In the genomic region with DNA sequence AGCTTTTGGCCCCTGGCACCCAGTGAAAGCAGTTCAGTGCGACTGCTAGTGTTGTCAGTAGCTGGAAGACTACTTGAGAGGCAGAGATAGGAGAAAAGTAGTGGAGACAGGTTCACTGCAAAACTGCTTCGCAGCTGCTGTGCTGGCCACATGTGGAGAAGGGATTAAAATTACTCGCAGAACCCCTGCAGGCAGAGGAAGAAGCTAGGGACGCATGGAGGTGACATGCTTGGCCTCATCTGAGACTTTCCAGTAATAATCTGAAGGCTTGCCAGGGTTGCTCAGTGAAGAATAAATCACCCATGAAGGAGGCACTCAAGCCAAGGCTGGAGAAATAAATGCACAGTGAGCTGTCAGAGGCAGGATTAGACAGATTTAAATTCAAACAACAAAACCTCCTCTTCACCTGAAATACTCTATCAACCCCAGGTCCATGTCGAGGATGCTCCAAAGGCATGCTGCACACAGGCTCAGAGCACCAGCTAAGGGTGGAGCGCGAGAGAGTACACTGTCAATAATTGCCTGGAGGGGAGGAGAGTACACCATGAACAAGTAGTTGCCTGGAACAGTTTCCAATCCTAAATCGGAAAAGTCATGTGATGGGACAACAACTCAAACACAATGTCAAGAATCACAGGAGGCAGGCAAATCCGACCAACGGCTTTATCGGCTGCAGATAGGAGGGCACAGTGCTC, we compare ENCODE assay signal across 13 mouse cellular contexts. TPM values are rescaled to one million over a fixed set of nuclear protein-coding genes. Genes with fewer than 3 reads are reported as not detected.
A peak's percentile ranks its signal among the peaks of the same experiment; 100 is the strongest.
DNase-seq lines count a peak whose midpoint lies in the region; ATAC-seq and TF ChIP-seq lines count a peak whose summit lies in the region.
"Had no signal": no experiment of that assay in that cellular context is flagged by ENCODE, and none has a peak within 500 bp of the region (broad histone marks: within the 10 kb centered on the region; RNA-seq: fewer than 3 reads in every experiment).

No protein-coding gene starts in this region.

- WGBS in kidney, adult 2 months = 34% methylated on average over 11 of the region's 11 CpGs

- no peak for TF ChIP-seq CTCF in kidney, adult 2 months (conservative IDR thresholded peaks at IDR 0.05; ENCODE audit: insufficient read depth, insufficient read length, low read depth, low read length)

- H3K4me1 ChIP-seq in kidney, adult 2 months (ENCODE audit: control insufficient read depth, insufficient read depth, low read length) = no peaks in the 10 kb centered on the region
- H3K4me1 ChIP-seq: intestine, embryonic 15.5 days; midbrain, embryonic 12.5 days had no signal

- no peak for ATAC-seq in erythroblast, adult 5-6 weeks (replicated peaks; ENCODE audit: low FRiP score, poor library complexity, severe bottlenecking)
- ATAC-seq: forebrain, embryonic 16.5 days; intestine, embryonic 15.5 days had no signal

- peak; percentile 13 to 83 for DNase-seq in adrenal gland, adult (ENCODE audit: inconsistent age in 2 of 2, low spot score in 1 of 2)
- DNase-seq in adrenal gland, postnatal 4 days (ENCODE audit: low spot score in 2 of 2) = no peak
- DNase-seq in kidney, adult 2 months = peak; percentile 71
- no peak for DNase-seq in kidney, postnatal 14 days
- DNase-seq in adrenal gland, postnatal 10 days = peak; percentile 38
- peak; percentile 44 to 46 for DNase-seq in cerebellum, postnatal 25 days
- no peak for DNase-seq in natural killer cell, adult 2 months (ENCODE audit: low spot score in 2 of 2)
- DNase-seq: gastrocnemius, postnatal 25 days; liver had no signal

- TF ChIP-seq POLR2A in kidney, adult 2 months (IDR thresholded peaks at IDR 0.05; ENCODE audit: low read depth, low read length) = no peak

- H3K27ac ChIP-seq in kidney, adult 2 months (ENCODE audit: insufficient read depth, low read depth, low read length) = no peak overlapping the region
- H3K27ac ChIP-seq: intestine, embryonic 15.5 days; midbrain, embryonic 12.5 days had no signal

- no peaks in the 10 kb centered on the region for H3K36me3 ChIP-seq in kidney, adult 2 months (ENCODE audit: control insufficient read depth, insufficient read depth, low read length)
- H3K36me3 ChIP-seq: intestine, embryonic 15.5 days; midbrain, embryonic 12.5 days had no signal

- no peaks in the 10 kb centered on the region for H3K27me3 ChIP-seq in kidney, adult 2 months (replicated peaks; ENCODE audit: control insufficient read depth, insufficient read depth, low read length)
- H3K27me3 ChIP-seq: intestine, embryonic 15.5 days; midbrain, embryonic 12.5 days had no signal

- no peak overlapping the region for H3K4me3 ChIP-seq in kidney, adult 2 months (ENCODE audit: insufficient read depth, low read depth, low read length)
- H3K4me3 ChIP-seq: intestine, embryonic 15.5 days; midbrain, embryonic 12.5 days had no signal

RNA-seq across cellular contexts. Expression of a gene that starts 32.7 kb away (rescaled TPM):
- 10 to 100 TPM; 27.9 to 31.7 TPM for total RNA-seq in adrenal gland, postnatal 4 days (2021)
- 251 and 265 TPM in 2 replicates for polyA plus RNA-seq in kidney, adult 2 months (2012; rRNA removed)
- total RNA-seq in adrenal gland, postnatal 10 days (2021) = 10 to 100 TPM; 16.6 to 17.0 TPM
- not detected in 2 replicates for total RNA-seq in erythroblast, adult 5-6 weeks (2015; ENCODE audit: low replicate concordance)
- total RNA-seq in erythroblast, adult 5-6 weeks (2017; ENCODE audit: low replicate concordance) = not detected in 2 replicates

Comparison
In these comparisons a context has a peak if more than half of its experiments do, and no peak if none do; other contexts are left out.
1. DNase-seq: peak in adrenal gland, adult (2 of 2), kidney, adult 2 months (single experiment), adrenal gland, postnatal 10 days (single experiment) and cerebellum, postnatal 25 days (2 of 2); none in adrenal gland, postnatal 4 days (0 of 2), kidney, postnatal 14 days (single experiment) and natural killer cell, adult 2 months (0 of 2).
2. RNA of a gene that starts 32.7 kb away (total RNA-seq): 27.9 to 31.7 TPM in adrenal gland, postnatal 4 days and 16.6 to 17.0 TPM in adrenal gland, postnatal 10 days; not detected in erythroblast, adult 5-6 weeks; every median in the first group is over 10 times any median in the second.